Comparison of ENCODE assay signal across 8 mouse cellular contexts in the genomic region with DNA sequence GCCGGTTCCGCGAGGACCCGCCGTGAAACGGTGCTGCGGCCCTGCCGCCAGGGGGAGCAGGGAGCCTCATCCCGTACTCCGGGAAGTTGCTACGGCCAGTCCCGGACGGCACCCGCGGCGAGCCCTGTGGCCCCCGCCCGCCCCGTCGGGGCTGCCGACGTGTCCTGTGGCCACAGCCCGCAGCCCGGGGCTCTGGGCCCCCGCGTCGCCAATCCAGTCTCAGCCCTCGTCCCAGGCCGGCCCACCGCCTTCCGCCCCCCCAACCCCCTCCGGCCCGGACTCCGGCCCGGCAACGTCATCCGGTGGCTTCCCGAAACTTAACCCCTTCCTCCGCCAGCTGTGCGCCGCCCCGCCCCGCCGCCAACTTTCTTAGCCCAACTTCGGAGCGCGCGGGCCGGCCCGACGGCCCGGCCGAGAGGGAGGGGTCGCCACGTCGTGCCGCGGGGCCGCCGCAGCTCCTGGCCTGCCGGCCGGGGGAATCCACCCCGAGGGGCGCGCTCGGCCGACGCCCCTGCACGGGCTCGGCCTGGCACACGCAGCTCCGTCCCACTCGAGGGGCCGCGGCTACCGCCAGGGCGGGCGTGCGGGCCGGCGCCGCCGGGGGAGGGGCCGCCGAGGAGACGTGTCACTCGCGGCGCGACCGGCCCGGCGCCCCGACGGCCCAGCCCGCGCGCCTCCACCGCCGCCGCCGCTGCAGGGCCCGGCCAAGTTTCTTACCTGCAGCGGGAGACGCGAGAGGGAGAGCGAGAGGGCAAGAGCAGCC. TPM values are rescaled to one million over a fixed set of nuclear protein-coding genes. Genes with fewer than 3 reads are reported as not detected.
A peak's percentile ranks its signal among the peaks of the same experiment; 100 is the strongest.
DNase-seq lines count a peak whose midpoint lies in the region; ATAC-seq lines count a peak whose summit lies in the region.

No protein-coding gene starts in this region.

- H3K4me1 ChIP-seq in hindbrain, embryonic 14.5 days (replicated peaks; ENCODE audit: control insufficient read depth, insufficient read depth, low read length): peaks cover 7% of the 10 kb centered on the region

- DNase-seq in WW6 (ENCODE audit: low read depth, low spot score): peak; percentile 29
- DNase-seq in cerebellum, postnatal 36 days: peak; percentile 57 to 72
- peak; percentile 58 to 62 for DNase-seq in frontal cortex, postnatal 36 days (ENCODE audit: low spot score in 2 of 2)
- peak; percentile 58 for DNase-seq in hindbrain, embryonic 14.5 days (ENCODE audit: low spot score)
- peak; percentile 57 for DNase-seq in left cerebral cortex, adult 11 months (ENCODE audit: low spot score)
- DNase-seq in lung, postnatal 4 days: peak; percentile 90 to 91
- peak; percentile 78 for DNase-seq in retina, postnatal 1 day
- DNase-seq in urinary bladder, adult 18-20 months (ENCODE audit: low spot score in 2 of 2): peak; percentile 49 to 76

- H3K4me2 ChIP-seq in hindbrain, embryonic 14.5 days (replicated peaks): peak overlapping the region; percentile 57

- H3K9me3 ChIP-seq in hindbrain, embryonic 14.5 days (ENCODE audit: control insufficient read depth, low read length): no peaks in the 10 kb centered on the region

- 4% methylated on average over 77 of the region's 107 CpGs for WGBS in hindbrain, embryonic 14.5 days

- H3K4me3 ChIP-seq in hindbrain, embryonic 14.5 days (replicated peaks; ENCODE audit: low read length): peak overlapping the region; percentile 88

- no peaks in the 10 kb centered on the region for H3K27me3 ChIP-seq in hindbrain, embryonic 14.5 days (ENCODE audit: control insufficient read depth, insufficient read depth, low read length)

- H3K36me3 ChIP-seq in hindbrain, embryonic 14.5 days (replicated peaks; ENCODE audit: control insufficient read depth, insufficient read depth): no peaks in the 10 kb centered on the region; the same call in 1 of the 2 replicates

- H3K9ac ChIP-seq in hindbrain, embryonic 14.5 days: peak overlapping the region; percentile 77

- peak; percentile 0; the same call in 1 of the 2 replicates for ATAC-seq in hindbrain, embryonic 14.5 days (ENCODE audit: low FRiP score)

- H3K27ac ChIP-seq in hindbrain, embryonic 14.5 days: peak overlapping the region; percentile 84

RNA-seq across cellular contexts. Expression of a gene that starts 0.6 kb away (rescaled TPM):
- 25.7 and 34.8 TPM in 2 replicates for polyA plus RNA-seq in hindbrain, embryonic 14.5 days (2014; fragmentation: Nextera tagmentation; extraction: Ambion mirVana)

RNA-seq across cellular contexts. Expression of a gene that starts 22.4 kb away (rescaled TPM):
- polyA plus RNA-seq in hindbrain, embryonic 14.5 days (2014; fragmentation: Nextera tagmentation; extraction: Ambion mirVana): not detected in 2 replicates

Comparison
In these comparisons a context has a peak if more than half of its experiments do, and no peak if none do; other contexts are left out.
1. Peak in every context shown above with its lines: DNase-seq, ATAC-seq, H3K4me3 ChIP-seq and H3K27ac ChIP-seq.
2. DNase-seq: peak in every context shown above with its lines; median percentile 90 in lung, postnatal 4 days; 78 in retina, postnatal 1 day; 64 in cerebellum, postnatal 36 days; 62 in urinary bladder, adult 18-20 months; 60 in frontal cortex, postnatal 36 days; 58 in hindbrain, embryonic 14.5 days; 57 in left cerebral cortex, adult 11 months; 29 in WW6.